Mouse (Mus musculus): ENCODE data around the gene Sprr2i. TPM values are rescaled to one million over a fixed set of nuclear protein-coding genes. Genes with fewer than 3 reads are reported as not detected.

Sprr2i gene
- not detected in 2 replicates for polyA plus RNA-seq (2016; fragmentation: Nextera tagmentation; extraction: Ambion mirVana)

DNA sequence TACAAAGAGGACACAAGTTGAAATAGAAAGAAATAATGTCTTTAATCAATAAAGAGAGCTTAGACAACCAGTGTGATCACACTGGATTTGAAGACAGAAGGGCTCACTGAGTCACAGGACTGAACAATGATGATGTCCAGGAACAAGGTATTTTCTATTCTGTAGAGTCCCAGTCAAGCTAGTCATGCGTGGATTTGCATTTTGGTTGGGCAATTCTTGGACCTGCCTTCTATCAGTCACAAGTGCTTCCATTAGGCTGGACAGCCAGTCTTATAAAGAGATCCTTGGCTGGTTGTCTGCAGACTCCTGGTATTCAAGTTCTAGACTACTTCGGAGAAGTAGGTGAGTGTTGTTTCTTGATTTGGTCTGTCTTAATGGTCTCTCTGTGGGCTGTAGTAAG is at the start of gene Sprr2i:
Gene Sprr2i (plus strand): TSS at position 301 of the 400 bp plus-strand sequence.
- no peak for DNase-seq (ENCODE audit: extremely low spot score, low spot score)
- Histone ChIP-seq H3K27ac (no peak within 1 kb of the TSS), H3K4me3 (no peak within 1 kb of the TSS), H3K27me3 (ENCODE audit: poor library complexity, severe bottlenecking) (no peaks in the 10 kb centered on the region), H3K4me1 (no peaks in the 10 kb centered on the region), H3K9me3 (no peaks in the 10 kb centered on the region), H3K36me3 (replicated peaks) (no peaks in the 10 kb centered on the region)
- whole genome bisulfite sequencing: 96% methylated on average over 2 of the region's 2 CpGs

DNA sequence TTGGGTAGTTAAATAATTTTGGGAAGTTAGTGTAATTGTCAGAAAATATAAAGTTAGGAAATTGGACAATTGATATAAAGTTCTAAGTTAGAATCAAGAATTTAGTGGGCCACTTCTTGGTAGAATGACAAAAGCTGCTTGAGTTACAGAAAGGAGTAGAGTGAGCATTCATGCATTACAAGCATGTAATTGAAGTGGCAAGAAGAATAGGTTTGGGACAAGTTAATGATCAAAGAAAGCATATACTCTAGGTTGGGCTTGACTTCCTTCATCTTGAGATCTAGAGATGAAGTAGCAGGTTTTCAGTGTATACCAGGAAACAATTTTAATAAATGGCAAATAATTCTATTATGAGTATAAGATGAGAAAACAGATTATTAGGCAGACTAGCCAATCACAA is 46.2 kb upstream of the Sprr2i start:
- no peak overlapping the region for H3K4me3 ChIP-seq
- H3K27ac ChIP-seq: no peak overlapping the region
- H3K9me3 ChIP-seq: peaks cover 3% of the 10 kb centered on the region; the same call in 1 of the 2 replicates
- H3K36me3 ChIP-seq (replicated peaks): no peaks in the 10 kb centered on the region
- no peak for DNase-seq (ENCODE audit: extremely low spot score, low spot score)
- no peaks in the 10 kb centered on the region for H3K4me1 ChIP-seq
- no peaks in the 10 kb centered on the region for H3K27me3 ChIP-seq (ENCODE audit: poor library complexity, severe bottlenecking)

DNA sequence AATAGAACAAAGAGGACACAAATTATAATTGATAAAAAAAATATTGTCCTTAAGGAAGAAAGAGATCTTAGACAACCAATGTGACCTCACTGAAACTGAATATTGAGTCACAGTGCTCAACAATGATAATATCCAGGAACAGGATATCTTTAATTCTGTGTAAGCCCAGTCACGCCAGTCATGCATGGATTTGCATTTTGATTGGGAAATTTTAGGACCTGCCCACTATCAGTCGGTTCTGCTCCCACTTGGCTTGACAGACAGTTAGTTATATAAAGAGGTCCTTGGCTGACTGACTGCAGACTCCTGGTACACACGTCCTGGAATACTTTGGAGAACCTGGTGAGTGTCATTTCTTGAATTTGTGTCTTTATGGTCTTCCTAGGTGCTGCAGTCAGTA is 42.9 kb upstream of the Sprr2i start, which contains the start of gene Sprr2f:
Gene Sprr2f (plus strand): TSS at position 301 of the 400 bp plus-strand sequence.
- WGBS: 78% methylated on average over 3 of the region's 3 CpGs
- Histone ChIP-seq H3K4me3 (no peak within 1 kb of the TSS), H3K27me3 (ENCODE audit: poor library complexity, severe bottlenecking) (no peaks in the 10 kb centered on the region), H3K36me3 (replicated peaks) (no peaks in the 10 kb centered on the region), H3K9me3 (no peaks in the 10 kb centered on the region), H3K27ac (no peak within 1 kb of the TSS), H3K4me1 (no peaks in the 10 kb centered on the region)
- no peak for DNase-seq (ENCODE audit: extremely low spot score, low spot score)

DNA sequence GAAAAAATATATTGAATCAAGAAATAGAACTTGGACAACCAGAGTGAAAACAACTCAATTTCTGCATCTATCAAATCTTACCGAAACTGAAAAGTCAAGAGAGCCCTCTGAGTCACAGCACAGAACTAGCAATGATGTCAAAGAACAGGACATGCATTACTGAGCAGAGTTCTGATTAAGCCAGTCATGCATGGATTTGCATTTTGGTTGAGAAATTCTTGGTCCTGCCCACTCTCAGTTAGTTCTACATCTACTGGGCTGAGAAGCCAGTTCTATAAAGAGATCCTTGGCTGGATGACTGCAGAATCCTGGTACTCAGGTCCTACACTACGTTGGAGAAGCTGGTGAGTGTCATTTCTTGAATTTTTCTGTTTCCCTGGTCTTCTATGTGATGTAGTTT is 34.2 kb upstream of the Sprr2i start:
- 75% methylated on average over 2 of the region's 2 CpGs for WGBS
- H3K4me1 ChIP-seq: no peaks in the 10 kb centered on the region
- no peak overlapping the region for H3K4me3 ChIP-seq
- H3K9me3 ChIP-seq: no peaks in the 10 kb centered on the region
- H3K27me3 ChIP-seq (ENCODE audit: poor library complexity, severe bottlenecking): no peaks in the 10 kb centered on the region
- DNase-seq (ENCODE audit: extremely low spot score, low spot score): no peak
- no peak overlapping the region for H3K27ac ChIP-seq
- no peaks in the 10 kb centered on the region for H3K36me3 ChIP-seq (replicated peaks)

DNA sequence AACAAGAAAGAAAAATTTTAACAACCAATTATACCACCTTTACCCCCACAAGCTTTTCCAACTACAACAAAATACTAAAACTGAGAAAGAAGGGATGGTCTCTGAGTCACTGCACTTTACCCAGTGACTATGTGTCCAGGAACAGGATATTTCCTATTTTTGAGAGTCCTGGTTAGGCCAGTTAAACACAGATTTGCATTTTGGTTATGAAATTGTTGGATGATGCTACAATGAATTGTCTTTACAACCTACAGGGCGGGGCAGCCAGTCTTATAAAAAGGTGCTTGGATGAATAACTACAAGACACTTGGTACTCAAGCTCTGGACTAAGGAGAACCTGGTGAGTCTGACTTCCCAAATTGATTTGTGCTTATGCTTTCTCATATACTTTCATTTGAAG is 22.4 kb upstream of the Sprr2i start, which contains the start of gene Sprr2h:
Gene Sprr2h (plus strand): TSS at position 301 of the 400 bp plus-strand sequence.
- 84% methylated on average over 1 of the region's 1 CpGs for WGBS
- no peaks in the 10 kb centered on the region for H3K36me3 ChIP-seq (replicated peaks)
- no peak for DNase-seq (ENCODE audit: extremely low spot score, low spot score)

DNA sequence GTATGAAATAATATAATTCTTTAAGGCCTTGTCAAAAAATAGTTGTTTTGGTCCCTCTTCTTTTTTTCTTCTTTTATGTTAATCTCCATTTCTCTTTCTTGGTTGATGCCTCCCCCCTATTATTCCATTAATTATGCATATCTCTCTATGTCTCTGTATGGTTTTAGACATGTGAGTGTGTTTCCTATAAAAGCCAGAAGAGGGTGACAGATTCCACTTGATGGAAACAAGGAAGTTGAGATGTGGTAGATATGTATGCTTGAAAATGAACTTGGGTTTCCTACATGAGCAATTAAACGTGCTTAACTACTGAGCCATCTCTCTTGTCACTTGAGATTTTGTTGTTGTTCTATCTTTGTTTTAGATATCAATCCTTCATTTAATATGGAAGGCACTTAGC is 13.5 kb upstream of the Sprr2i start:
- Histone ChIP-seq H3K4me1 (no peaks in the 10 kb centered on the region), H3K27ac (no peak overlapping the region), H3K9me3 (no peaks in the 10 kb centered on the region), H3K4me3 (no peak overlapping the region), H3K36me3 (replicated peaks) (no peaks in the 10 kb centered on the region), H3K27me3 (ENCODE audit: poor library complexity, severe bottlenecking) (no peaks in the 10 kb centered on the region)
- no peak for DNase-seq (ENCODE audit: extremely low spot score, low spot score)
- 60% methylated on average over 1 of the region's 1 CpGs for WGBS

More for the DNA sequence above, 22.4 kb upstream of the Sprr2i start, which contains the start of gene Sprr2h:
- no peak within 1 kb of the TSS for H3K4me3 ChIP-seq
- H3K27ac ChIP-seq: no peak within 1 kb of the TSS
- H3K4me1 ChIP-seq: no peaks in the 10 kb centered on the region
- no peaks in the 10 kb centered on the region for H3K27me3 ChIP-seq (ENCODE audit: poor library complexity, severe bottlenecking)
- no peaks in the 10 kb centered on the region for H3K9me3 ChIP-seq

DNA sequence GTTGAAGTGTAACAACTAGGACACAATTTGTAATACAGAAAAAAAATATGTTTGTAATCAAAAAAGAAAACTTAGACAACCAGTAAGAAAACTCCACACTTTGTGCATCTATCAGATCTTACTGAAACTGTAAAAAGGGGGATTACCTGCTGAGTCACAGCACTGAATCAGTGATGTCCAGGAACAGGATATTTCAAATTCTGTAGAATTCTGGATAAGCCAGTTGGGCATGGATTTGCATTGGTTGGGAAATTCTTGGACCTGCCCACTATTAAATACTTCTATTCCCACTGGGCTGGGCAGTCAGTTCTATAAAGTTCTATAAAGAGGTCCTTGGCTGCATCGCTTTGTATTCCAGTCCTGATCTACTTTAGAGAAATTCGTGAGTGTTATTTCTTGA is 10.0 kb downstream of the Sprr2i start, which contains the start of gene Sprr2j-ps:
Gene Sprr2j-ps (plus strand): TSS at position 301 of the 400 bp plus-strand sequence.
- no peaks in the 10 kb centered on the region for H3K4me1 ChIP-seq
- H3K27me3 ChIP-seq (ENCODE audit: poor library complexity, severe bottlenecking): no peaks in the 10 kb centered on the region
- no peak within 1 kb of the TSS for H3K4me3 ChIP-seq
- no peaks in the 10 kb centered on the region for H3K36me3 ChIP-seq (replicated peaks)
- no peak for DNase-seq (ENCODE audit: extremely low spot score, low spot score)
- H3K9me3 ChIP-seq: no peaks in the 10 kb centered on the region
- no peak within 1 kb of the TSS for H3K27ac ChIP-seq
- WGBS: 95% methylated on average over 2 of the region's 2 CpGs

DNA sequence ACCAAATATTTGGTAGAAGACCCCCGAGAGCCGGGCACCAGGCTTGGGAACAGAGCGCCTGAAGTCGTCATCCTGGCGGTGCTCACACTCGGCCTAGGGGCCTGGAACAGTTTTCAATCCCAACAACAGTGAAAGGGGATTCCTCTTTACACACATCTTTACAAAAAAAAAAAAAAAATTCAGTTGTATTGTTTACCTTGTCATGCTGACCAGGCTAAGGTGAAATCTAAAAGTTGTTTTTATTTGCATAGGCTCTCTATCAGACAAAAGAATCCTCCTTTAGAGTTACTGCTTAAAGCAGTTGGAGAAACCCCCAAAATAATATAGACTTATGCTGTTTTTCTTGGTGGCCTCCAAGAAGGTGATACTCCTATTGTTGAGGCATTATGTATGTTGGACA is 21.5 kb downstream of the Sprr2i start, which contains the start of gene Gm9774:
Gene Gm9774 (minus strand): TSS at position 101 of the 400 bp plus-strand sequence.
- Histone ChIP-seq H3K4me1 (no peaks in the 10 kb centered on the region), H3K4me3 (no peak within 1 kb of the TSS), H3K27me3 (ENCODE audit: poor library complexity, severe bottlenecking) (no peaks in the 10 kb centered on the region), H3K27ac (no peak within 1 kb of the TSS), H3K36me3 (replicated peaks) (no peaks in the 10 kb centered on the region), H3K9me3 (no peaks in the 10 kb centered on the region)
- no peak for DNase-seq (ENCODE audit: extremely low spot score, low spot score)
- 94% methylated on average over 6 of the region's 6 CpGs for WGBS

DNA sequence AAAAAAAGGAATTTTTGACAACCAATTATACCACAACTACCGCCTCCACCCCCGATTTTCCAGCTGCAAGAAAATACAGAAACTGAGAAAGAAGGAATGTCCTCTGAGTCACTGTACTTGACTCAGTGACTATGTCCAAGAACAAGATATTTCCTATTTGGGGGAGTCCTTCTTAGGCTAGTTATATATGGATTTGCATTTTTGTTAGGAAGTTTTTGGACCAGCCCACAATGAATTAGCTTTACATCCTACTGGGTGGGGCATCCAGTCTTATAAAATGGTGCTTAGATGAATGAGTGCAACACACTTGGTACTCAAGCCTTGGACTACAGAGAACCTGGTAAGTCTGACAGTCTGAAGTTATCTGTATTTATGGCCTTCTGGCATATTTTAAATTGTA is 24.5 kb downstream of the Sprr2i start, which contains the start of gene Sprr2k:
Gene Sprr2k (plus strand): TSS at position 301 of the 400 bp plus-strand sequence.
- Histone ChIP-seq H3K27me3 (ENCODE audit: poor library complexity, severe bottlenecking) (no peaks in the 10 kb centered on the region), H3K9me3 (no peaks in the 10 kb centered on the region), H3K36me3 (replicated peaks) (no peaks in the 10 kb centered on the region), H3K4me3 (no peak within 1 kb of the TSS), H3K4me1 (no peaks in the 10 kb centered on the region), H3K27ac (no peak within 1 kb of the TSS)
- 93% methylated on average over 2 of the region's 2 CpGs for WGBS
- DNase-seq (ENCODE audit: extremely low spot score, low spot score): no peak

DNA sequence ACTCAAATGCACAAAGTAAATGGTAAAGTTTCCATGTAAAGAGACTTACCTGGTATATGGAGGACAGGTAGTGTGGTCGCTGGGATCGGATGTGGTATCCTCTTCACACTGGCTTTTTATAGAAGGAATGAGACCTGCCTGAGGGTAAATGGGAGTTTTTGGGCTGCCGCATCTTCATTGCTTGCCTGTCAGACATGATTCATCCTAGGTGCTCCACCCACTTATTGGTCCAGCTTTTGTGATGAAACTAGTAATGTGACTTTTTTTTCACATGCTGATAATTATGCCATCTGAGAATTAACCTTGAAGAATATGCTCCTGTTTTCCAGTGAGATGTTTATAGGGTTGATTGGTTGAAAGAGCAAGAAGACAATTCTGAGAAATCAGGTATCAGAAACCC is 30.9 kb downstream of the Sprr2i start, which contains the start of gene Sprr1b:
Gene Sprr1b (minus strand): TSS at position 101 of the 400 bp plus-strand sequence.
- Histone ChIP-seq H3K4me1 (no peaks in the 10 kb centered on the region), H3K27me3 (ENCODE audit: poor library complexity, severe bottlenecking) (no peaks in the 10 kb centered on the region), H3K36me3 (replicated peaks) (no peaks in the 10 kb centered on the region), H3K4me3 (no peak within 1 kb of the TSS), H3K9me3 (no peaks in the 10 kb centered on the region), H3K27ac (no peak within 1 kb of the TSS)
- WGBS: 93% methylated on average over 3 of the region's 3 CpGs
- no peak for DNase-seq (ENCODE audit: extremely low spot score, low spot score)

DNA sequence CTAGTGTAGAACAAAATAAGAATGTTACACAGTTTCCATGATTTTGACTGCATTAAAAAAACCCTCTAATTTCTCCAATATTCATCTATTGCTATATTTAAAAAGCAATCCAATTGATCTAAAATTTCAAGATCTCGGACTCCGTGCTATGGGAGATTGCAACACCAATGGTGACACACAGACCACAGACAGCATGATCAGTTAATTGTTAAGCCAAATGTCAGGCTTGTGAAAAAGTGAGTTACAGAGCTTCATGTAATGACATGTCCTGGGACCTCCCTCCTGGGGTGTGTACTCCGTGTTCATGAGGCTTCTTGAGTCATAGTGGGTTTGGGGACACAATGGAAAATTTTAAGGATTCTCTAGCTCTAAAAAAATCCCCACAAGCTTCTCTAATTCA is 32.4 kb downstream of the Sprr2i start:
- H3K27ac ChIP-seq: no peak overlapping the region
- no peak for DNase-seq (ENCODE audit: extremely low spot score, low spot score)
- H3K36me3 ChIP-seq (replicated peaks): no peaks in the 10 kb centered on the region
- H3K4me3 ChIP-seq: no peak overlapping the region
- H3K27me3 ChIP-seq (ENCODE audit: poor library complexity, severe bottlenecking): no peaks in the 10 kb centered on the region
- 94% methylated on average over 3 of the region's 3 CpGs for WGBS
- H3K9me3 ChIP-seq: no peaks in the 10 kb centered on the region
- no peaks in the 10 kb centered on the region for H3K4me1 ChIP-seq

DNA sequence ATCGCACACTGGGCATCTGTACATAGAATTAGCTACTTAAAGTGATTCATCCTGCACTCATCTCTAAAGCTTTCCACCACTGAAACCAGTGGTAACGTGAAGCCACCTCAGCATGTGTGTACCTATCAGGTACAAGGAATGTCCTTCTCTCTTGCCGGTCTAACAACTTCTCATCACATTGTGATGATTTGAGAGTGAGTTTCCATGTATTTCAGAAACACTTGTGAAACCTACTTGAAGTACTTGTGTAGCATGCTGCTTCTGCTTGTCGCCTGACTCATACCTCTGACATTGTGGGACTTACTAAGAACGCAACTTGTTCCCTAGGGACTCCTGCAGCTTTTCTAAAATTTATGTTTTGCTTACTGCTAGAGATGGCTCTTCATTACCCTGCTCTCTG is 47.4 kb downstream of the Sprr2i start:
- no peaks in the 10 kb centered on the region for H3K4me1 ChIP-seq
- 91% methylated on average over 5 of the region's 5 CpGs for WGBS
- H3K4me3 ChIP-seq: no peak overlapping the region
- no peak for DNase-seq (ENCODE audit: extremely low spot score, low spot score)
- no peaks in the 10 kb centered on the region for H3K9me3 ChIP-seq
- no peaks in the 10 kb centered on the region for H3K27me3 ChIP-seq (ENCODE audit: poor library complexity, severe bottlenecking)
- no peak overlapping the region for H3K27ac ChIP-seq
- no peaks in the 10 kb centered on the region for H3K36me3 ChIP-seq (replicated peaks)

DNA sequence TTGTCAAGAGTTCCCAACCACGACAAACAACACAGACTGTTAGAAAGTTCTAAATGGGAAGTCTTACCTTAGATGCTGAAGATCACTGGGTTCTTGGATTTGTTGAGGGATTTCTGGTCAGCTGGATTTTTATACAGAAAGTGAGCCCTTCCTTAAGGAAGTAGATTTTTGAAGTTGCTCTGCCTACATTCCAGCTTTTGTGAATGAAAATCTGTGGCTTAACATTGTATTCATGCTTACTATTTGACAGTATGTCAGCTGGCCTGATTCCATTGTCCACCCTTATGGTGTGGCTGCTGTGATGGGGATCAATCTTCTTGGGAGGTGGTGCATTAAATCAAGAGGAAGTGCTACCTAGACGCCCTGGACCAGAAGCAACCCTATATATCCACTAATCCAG is 50.8 kb downstream of the Sprr2i start, which contains the start of gene Sprr3:
Gene Sprr3 (minus strand): TSS at position 101 of the 400 bp plus-strand sequence.
- WGBS: 77% methylated on average over 2 of the region's 2 CpGs
- DNase-seq (ENCODE audit: extremely low spot score, low spot score): no peak
- Histone ChIP-seq H3K9me3 (no peaks in the 10 kb centered on the region), H3K36me3 (replicated peaks) (no peaks in the 10 kb centered on the region), H3K4me3 (no peak within 1 kb of the TSS), H3K4me1 (no peaks in the 10 kb centered on the region), H3K27me3 (ENCODE audit: poor library complexity, severe bottlenecking) (no peaks in the 10 kb centered on the region), H3K27ac (no peak within 1 kb of the TSS)
